Mouse (Mus musculus) heart, adult 2 months (tissue): ENCODE data around the gene Dcps. TPM values are rescaled to one million over a fixed set of nuclear protein-coding genes. Genes with fewer than 3 reads are reported as not detected.
A peak's percentile ranks its signal among the peaks of the same experiment; 100 is the strongest.

Experiments used
- DNase-seq, 2 experiments: peaks; one replicate each; pipeline ENCODE4 v3.0.0; 2021
- H3K27ac ChIP-seq: fragments of 200-600 bp; 2 replicates; pipeline ENCODE4 v1.8.1; 2022
- H3K27me3 ChIP-seq: fragments of 200-500 bp; 2 replicates; pipeline ENCODE4 v1.6.1; 2012; ENCODE audit warnings: mild to moderate bottlenecking, low read length, inconsistent platforms, mixed read lengths; ENCODE audit not compliant: control insufficient read depth, insufficient read depth
- H3K36me3 ChIP-seq: fragments of 200-500 bp; 2 replicates; pipeline ENCODE4 v1.6.1; 2012; ENCODE audit warnings: low read length, inconsistent platforms; ENCODE audit not compliant: control insufficient read depth, insufficient read depth
- H3K4me1 ChIP-seq: fragments of 200-500 bp; 2 replicates; pipeline ENCODE4 v1.6.1; 2011; ENCODE audit warnings: low read length; ENCODE audit not compliant: control insufficient read depth, insufficient read depth
- H3K4me3 ChIP-seq: fragments of 200-600 bp; 2 replicates; pipeline ENCODE4 v1.8.1; 2022
- H3K79me2 ChIP-seq: fragments of 200-500 bp; replicated peaks from 2 replicates; pipeline ENCODE4 v1.6.1; 2012; ENCODE audit warnings: mild to moderate bottlenecking, inconsistent platforms, low read length, moderate library complexity, mixed read lengths; ENCODE audit not compliant: control insufficient read depth, insufficient read depth
- H3K9ac ChIP-seq: fragments of 200-500 bp; 2 replicates; pipeline ENCODE4 v1.6.1; 2012; ENCODE audit warnings: low read depth, mild to moderate bottlenecking, control low read depth, inconsistent platforms, low read length, mixed read lengths
- CTCF ChIP-seq: fragments of 200-600 bp; IDR thresholded peaks from 2 replicates; pipeline ENCODE4 v1.8.1; 2022; ENCODE audit warnings: antibody characterized with exemption, mild to moderate bottlenecking, moderate library complexity
- EP300 ChIP-seq: fragments of 200-500 bp; IDR thresholded peaks from 2 replicates; pipeline ENCODE4 v1.6.1; 2011; ENCODE audit warnings: low read depth, low read length, control low read depth; ENCODE audit not compliant: insufficient read depth
- POLR2A ChIP-seq: fragments of 200-500 bp; IDR thresholded peaks from 2 replicates; pipeline ENCODE4 v1.6.1; 2011; ENCODE audit warnings: mild to moderate bottlenecking, low read depth, low read length, control low read depth; ENCODE audit not compliant: insufficient read depth
- WGBS: fragments of 180-500 bp; shearing (Covaris S2); methylation state at CpG from one replicate; pipeline ENCODE4 v1.1.7; 2018; 5-methylcytosine and 5-hydroxymethylcytosine counted together
- intact Hi-C: fragments of 180-260 bp; cut with DNase I; formaldehyde crosslinking; loops from one replicate; pipeline ENCODE4 v1.15.1; 2025
- polyA plus RNA-seq: library from polyadenylated mRNA; depleted of rRNA; stranded (reverse); fragments of >200 nt; gene quantifications from 2 replicates; pipeline ENCODE4 v1.2.3, GENCODE M21; 2012
- total RNA-seq, 2 experiments: library from RNA; stranded (reverse); gene quantifications; 2 replicates each; pipeline ENCODE4 v1.2.3; 2021

Dcps gene
- total and polyA plus RNA-seq, 3 experiments: 14.4 to 21.3 (median 15.1) TPM

- no peak for TF ChIP-seq EP300
- TF ChIP-seq CTCF: no peak
- no peak for TF ChIP-seq POLR2A
- DNase-seq: peak in 1 of 2 experiments; percentile 15
- no peak overlapping the region for H3K9ac ChIP-seq
- H3K27me3 ChIP-seq: no peaks in the 10 kb centered on the region
- H3K27ac ChIP-seq: no peak overlapping the region
- intact Hi-C loops: loop anchor here (5.0 kb wide), 2 partner anchors 45 to 60 kb away; no protein-coding TSS in a partner anchor
- H3K79me2 ChIP-seq: peaks cover 5% of the 10 kb centered on the region; the same call in 1 of the 2 replicates
- peaks cover 39% of the 10 kb centered on the region for H3K4me1 ChIP-seq
- H3K4me3 ChIP-seq: no peak overlapping the region
- 89% methylated on average over 5 of the region's 5 CpGs for WGBS
- H3K36me3 ChIP-seq: no peaks in the 10 kb centered on the region; the same call in 1 of the 2 replicates
Measured at GRCm38 (mm10) chr9:35107396-35107795, 68.5 kb downstream of the Dcps start.

GRCm38 (mm10) chr9:35105884-35106880 lies 69.7 kb downstream of the Dcps start:
- 50% methylated on average over 15 of the region's 15 CpGs for WGBS
- Histone ChIP-seq H3K36me3 (no peaks in the 10 kb centered on the region; the same call in 1 of the 2 replicates), H3K4me3 (no peak overlapping the region), H3K27me3 (no peaks in the 10 kb centered on the region), H3K27ac (peak overlapping the region; percentile 40), H3K79me2 (peaks cover 5% of the 10 kb centered on the region; the same call in 1 of the 2 replicates), H3K9ac (peak overlapping the region; percentile 14; the same call in 1 of the 2 replicates), H3K4me1 (peaks cover 37% of the 10 kb centered on the region)
- TF ChIP-seq CTCF (no peak), POLR2A (no peak), EP300 (no peak)
- intact Hi-C loops: loop anchor here (5.0 kb wide), 2 partner anchors 44 to 59 kb away; no protein-coding TSS in a partner anchor
- DNase-seq: peak in 1 of 2 experiments; percentile 33

- no peaks in the 10 kb centered on the region for H3K27me3 ChIP-seq
- DNase-seq: no peak
- peaks cover 35% of the 10 kb centered on the region for H3K4me1 ChIP-seq
- no peaks in the 10 kb centered on the region; the same call in 1 of the 2 replicates for H3K36me3 ChIP-seq
- WGBS: 38% methylated on average over 2 of the region's 2 CpGs
- no peak for TF ChIP-seq POLR2A
- TF ChIP-seq EP300: no peak
- no peak for TF ChIP-seq CTCF
- intact Hi-C loops: loop anchor here (5.0 kb wide), 2 partner anchors 43 to 58 kb away; no protein-coding TSS in a partner anchor
- no peak overlapping the region for H3K9ac ChIP-seq
- no peak overlapping the region for H3K4me3 ChIP-seq
- H3K27ac ChIP-seq: peak overlapping the region; percentile 15
- peaks cover 7% of the 10 kb centered on the region; the same call in 1 of the 2 replicates for H3K79me2 ChIP-seq
Measured at GRCm38 (mm10) chr9:35105438-35105837, 70.4 kb downstream of the Dcps start.

GRCm38 (mm10) chr9:35104711-35105110 lies 71.2 kb downstream of the Dcps start:
- Histone ChIP-seq H3K4me1 (peaks cover 31% of the 10 kb centered on the region), H3K4me3 (no peak overlapping the region), H3K27me3 (no peaks in the 10 kb centered on the region), H3K36me3 (no peaks in the 10 kb centered on the region; the same call in 1 of the 2 replicates), H3K27ac (peak overlapping the region; percentile 15), H3K9ac (no peak overlapping the region), H3K79me2 (peaks cover 7% of the 10 kb centered on the region; the same call in 1 of the 2 replicates)
- 46% methylated on average over 4 of the region's 4 CpGs for WGBS
- peak in 1 of 2 experiments; percentile 15 for DNase-seq
- TF ChIP-seq EP300 (0 out of 2 replicates have a peak, but pooled peaks have one; percentile 18), CTCF (no peak)
- intact Hi-C loops: loop anchor here (5.0 kb wide), 2 partner anchors 42 to 57 kb away; no protein-coding TSS in a partner anchor

GRCm38 (mm10) chr9:35098762-35099161 lies 77.1 kb downstream of the Dcps start:
- intact Hi-C loops: no loop called here
- H3K9ac ChIP-seq: no peak overlapping the region
- H3K79me2 ChIP-seq: peaks cover 4% of the 10 kb centered on the region
- no peak for TF ChIP-seq EP300
- no peak for TF ChIP-seq CTCF
- no peak for TF ChIP-seq POLR2A
- H3K27me3 ChIP-seq: no peaks in the 10 kb centered on the region
- H3K36me3 ChIP-seq: peaks cover 4% of the 10 kb centered on the region; the same call in 1 of the 2 replicates
- H3K4me1 ChIP-seq: peaks cover 6% of the 10 kb centered on the region
- no peak overlapping the region for H3K27ac ChIP-seq
- 76% methylated on average over 4 of the region's 4 CpGs for WGBS
- H3K4me3 ChIP-seq: no peak overlapping the region
- peak; percentile 9 to 26 for DNase-seq
